Mouse (Mus musculus) layer of hippocampus, postnatal 10 days (tissue): ENCODE measurements around the gene Nrxn1. TPM values are rescaled to one million over a fixed set of nuclear protein-coding genes. Genes with fewer than 3 reads are reported as not detected.

Experiments used
- DNase-seq, 2 experiments: peaks; one replicate each; pipeline ENCODE4 v3.0.0; 2021; ENCODE audit warnings: low spot score in 2 of 2
- long read RNA-seq: library from polyadenylated mRNA; stranded (forward); transcript quantifications from one replicate; pipeline ENCODE4 v2.0.0, GENCODE M21; 2023
- total RNA-seq, 2 experiments: library from RNA; stranded (reverse); gene quantifications; 2 replicates each; pipeline ENCODE4 v1.2.3; 2021

Nrxn1 gene
- 100 to 1,000 TPM; 525 to 620 TPM for total RNA-seq
- long read RNA-seq, transcript Nrxn1-225 (3 exons, 2,280 nt), result minor isoform, 8 of 99 reads
- long read RNA-seq, transcript Nrxn1-204 (6 exons, 3,414 nt), result minor isoform, 11 of 99 reads
- long read RNA-seq, transcript Nrxn1-215 (3 exons, 1,439 nt), result major isoform, 16 of 99 reads
- long read RNA-seq, transcript Nrxn1-217 (7 exons, 3,021 nt), result minor isoform, 7 of 99 reads
- long read RNA-seq, partial matches to known transcripts, result 8 of 99 reads
- long read RNA-seq, other reads (novel, unspliced or antisense), result 46 of 99 reads

DNA sequence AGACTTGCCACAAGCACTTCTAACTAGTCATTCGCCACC, at the start of gene Nrxn1:
Gene Nrxn1, minus strand, starts transcription at position 30 of the 39 bp plus-strand sequence.
- DNase-seq, result no peak

- DNase-seq, result no peak
Observed at GRCm38 (mm10) chr17:91136859-91137258, 44.0 kb upstream of the Nrxn1 start.

DNA sequence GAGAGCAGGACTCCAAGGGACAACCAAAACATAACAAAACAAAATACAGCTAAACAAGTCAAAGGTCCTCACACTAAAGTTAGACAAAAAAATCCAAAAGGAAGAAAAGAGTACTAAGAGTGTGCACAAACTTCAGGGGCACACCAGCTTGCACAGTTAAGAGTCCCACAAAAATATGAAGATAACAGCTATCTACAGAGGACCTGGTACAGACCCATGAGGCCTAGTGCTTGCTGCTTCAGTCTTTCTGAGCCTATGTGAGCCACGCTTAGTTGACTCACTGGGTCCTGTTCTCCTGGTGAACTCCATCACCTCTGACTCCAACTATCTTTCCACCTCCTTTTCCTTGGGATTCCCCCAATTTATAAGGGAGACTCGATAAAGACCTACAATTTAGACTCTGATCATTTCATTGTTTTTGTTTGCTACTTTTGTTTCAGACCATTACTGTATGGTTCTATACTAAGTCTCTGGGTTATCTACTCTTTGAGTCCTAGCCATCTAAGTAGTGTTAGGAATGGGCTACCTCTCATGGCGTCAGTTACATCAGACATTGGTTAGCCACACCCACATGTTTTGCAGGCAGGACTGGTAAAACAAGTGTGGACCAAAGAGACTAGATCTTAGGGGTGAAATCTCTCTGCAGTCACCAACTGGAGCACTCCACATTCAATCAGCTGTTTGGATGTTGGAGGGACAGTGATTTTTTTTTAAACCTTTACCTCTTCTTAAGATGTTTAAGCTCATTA, 20.2 kb upstream of the Nrxn1 start:
- no peak for DNase-seq

DNA sequence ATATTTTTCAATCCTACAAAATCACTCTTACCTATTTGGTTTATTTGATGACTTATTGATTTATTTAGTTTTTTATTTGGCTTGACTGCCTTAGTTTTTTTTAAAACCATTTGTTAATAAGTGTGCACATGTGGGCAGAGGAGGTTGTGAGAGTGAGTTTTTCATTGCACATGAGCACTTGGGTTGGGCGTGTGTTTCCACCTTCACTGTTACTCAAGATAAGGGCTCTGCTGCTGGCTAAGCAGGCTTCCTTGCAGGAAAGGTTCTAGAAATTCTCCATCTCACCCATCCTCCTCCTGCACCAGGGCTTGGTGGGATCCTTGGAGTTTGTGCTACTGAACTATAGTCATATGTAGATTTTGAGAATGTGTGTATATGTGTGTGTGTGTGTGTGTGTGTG, 19.2 kb upstream of the Nrxn1 start:
- no peak for DNase-seq

DNA sequence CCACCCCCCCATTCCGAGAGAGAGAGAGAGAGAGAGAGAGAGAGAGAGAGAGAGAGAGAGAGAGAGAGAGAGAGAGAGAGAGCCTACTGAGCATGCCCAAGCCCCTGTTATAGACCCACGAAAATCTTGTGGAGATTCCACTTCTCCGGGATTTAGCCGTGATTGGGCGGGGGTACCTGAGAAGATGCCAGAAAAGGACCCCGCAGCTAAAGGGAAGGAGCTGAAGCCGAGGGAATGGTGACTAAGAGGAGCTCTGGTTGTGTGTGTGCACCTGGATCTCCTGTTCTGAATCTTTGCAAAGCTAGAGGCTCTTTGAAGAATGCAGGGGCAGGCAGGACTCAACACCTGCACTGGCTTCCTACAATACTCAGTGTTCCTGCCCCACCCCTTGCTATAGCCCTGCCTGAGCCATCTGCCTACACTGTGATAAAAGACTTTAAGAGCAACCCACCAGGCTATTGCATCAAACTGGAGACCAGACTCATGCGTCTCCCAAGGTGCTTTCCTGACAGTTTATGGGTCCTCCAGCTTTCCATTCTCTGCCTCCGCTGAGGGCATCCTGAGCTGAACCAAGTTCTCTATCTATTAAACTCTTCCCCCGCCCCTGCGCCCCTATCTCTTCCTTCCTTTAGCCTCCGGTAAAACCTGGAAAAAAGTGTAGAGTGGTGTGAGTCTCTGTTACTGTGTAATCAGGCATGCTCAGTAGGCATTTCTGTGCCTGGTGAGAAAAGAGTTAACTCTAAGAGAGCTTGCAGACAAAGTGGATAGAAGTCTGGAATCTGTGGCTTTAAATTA, 407 bp upstream of the Nrxn1 start:
- DNase-seq, result peak; percentile 59 to 72

DNA sequence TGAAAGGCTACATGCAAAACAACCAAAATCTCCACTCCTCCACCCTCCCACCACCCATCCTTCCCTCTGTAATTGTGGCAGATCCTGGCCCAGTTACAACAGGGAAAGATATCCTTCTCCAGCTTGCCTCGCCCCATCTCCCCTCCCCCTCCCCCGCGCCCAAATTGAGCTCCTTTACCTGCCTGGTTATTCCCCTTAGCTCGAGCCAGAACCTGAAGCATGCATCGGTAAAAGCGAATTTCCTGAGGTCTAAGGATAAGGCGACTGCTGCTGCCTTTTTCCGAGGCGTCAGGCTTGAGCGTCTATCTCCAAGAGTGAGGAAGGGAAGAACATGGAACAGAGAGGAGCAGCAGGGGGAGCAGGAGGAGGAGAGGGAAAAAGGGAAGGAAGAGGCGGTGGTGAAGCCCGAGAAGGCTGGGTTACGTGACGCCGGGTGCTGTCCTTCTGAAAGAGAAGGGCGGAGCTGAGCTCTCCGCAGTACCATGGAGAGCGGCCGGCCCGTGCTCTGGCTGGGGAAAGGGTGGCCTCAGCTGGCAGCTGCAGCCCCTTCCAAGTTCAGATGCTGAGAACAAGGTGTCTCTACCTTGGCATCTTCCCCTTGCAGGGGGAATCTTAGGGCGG, 340 bp downstream of the Nrxn1 start:
- peak; percentile 81 to 85 for DNase-seq

DNA sequence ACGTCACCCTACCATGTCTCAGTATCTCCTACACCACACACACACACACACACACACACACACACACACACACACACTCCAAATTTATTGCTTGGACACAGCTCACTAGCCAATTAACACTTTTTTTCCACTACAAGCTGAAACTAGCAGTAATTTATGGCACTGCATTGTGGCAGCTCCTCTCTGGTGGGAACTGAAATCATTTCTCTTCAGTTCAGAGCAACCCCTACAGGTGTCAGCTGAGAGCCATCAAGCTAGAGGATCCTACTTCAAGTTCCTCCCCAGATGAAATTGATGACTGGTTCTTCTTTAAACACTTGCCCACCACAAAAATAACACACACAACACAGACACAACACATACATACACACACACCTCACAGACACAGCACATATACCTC, 2.2 kb downstream of the Nrxn1 start:
- peak; percentile 21 to 34 for DNase-seq

DNA sequence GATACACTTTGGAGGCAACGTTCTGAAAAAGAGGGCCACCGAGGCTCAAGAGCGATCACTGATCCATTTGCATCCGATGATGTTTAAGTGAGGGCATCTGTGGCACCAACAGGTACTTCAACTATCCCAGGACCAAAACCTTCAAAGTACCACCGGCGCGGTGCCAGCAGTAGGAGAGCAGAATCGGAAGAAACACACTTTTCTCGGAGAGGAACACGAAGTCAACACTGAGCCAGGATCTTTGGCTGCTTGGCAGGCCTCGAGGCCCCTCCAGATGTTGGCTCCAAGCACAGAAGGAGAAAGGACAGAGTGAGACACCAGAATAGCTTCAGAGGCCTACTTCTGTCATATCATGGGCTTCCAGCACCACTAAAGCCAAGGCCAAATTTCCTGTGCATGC, 3.9 kb downstream of the Nrxn1 start:
- no peak for DNase-seq

- DNase-seq, result no peak
Observed at GRCm38 (mm10) chr17:91088037-91088715, 4.7 kb downstream of the Nrxn1 start.

DNA sequence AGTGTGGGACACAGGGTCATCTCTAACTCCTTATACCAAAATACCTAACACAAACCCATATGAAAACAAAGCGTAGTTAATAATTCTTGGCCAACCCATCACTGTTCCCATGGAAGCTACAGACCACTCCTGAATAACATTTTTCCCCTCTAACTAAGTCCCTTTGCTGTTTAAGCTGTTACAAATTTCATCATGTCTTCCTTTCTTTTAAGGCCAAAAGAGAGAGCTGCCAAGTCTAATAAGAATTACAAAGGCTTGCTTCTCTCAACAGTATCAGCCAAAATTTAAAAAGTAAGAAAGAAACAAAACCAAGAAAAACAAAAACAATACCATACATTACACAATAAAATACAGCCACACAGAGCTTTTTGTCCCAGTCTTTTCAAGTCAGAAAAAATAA, 6.5 kb downstream of the Nrxn1 start:
- DNase-seq, result no peak

GRCm38 (mm10) chr17:91085416-91085815, 7.5 kb downstream of the Nrxn1 start:
- DNase-seq, result no peak

GRCm38 (mm10) chr17:91079096-91079495, 13.8 kb downstream of the Nrxn1 start:
- DNase-seq, result no peak

DNA sequence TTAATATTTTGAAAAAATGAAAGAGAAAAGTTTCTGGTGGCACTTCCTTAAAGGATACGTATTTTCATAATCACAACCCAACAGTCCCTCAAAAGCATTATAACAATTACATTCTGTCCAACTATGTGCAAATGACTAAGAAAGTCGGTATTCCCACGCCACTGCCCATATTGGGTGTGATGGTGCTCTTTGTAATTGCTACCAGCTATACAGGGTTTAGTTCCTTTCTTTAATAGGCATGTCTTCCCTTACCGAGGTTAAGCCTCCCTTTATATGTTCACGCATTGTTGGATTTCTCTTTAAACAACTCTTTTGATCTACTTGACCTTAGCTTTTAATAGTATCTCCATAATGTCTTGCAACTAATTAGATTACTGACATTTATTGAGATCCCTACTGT, 18.1 kb downstream of the Nrxn1 start:
- DNase-seq, result no peak

GRCm38 (mm10) chr17:91033466-91033865, 59.4 kb downstream of the Nrxn1 start:
- DNase-seq, result no peak

GRCm38 (mm10) chr17:91025061-91025623, 67.7 kb downstream of the Nrxn1 start:
- no peak for DNase-seq

DNA sequence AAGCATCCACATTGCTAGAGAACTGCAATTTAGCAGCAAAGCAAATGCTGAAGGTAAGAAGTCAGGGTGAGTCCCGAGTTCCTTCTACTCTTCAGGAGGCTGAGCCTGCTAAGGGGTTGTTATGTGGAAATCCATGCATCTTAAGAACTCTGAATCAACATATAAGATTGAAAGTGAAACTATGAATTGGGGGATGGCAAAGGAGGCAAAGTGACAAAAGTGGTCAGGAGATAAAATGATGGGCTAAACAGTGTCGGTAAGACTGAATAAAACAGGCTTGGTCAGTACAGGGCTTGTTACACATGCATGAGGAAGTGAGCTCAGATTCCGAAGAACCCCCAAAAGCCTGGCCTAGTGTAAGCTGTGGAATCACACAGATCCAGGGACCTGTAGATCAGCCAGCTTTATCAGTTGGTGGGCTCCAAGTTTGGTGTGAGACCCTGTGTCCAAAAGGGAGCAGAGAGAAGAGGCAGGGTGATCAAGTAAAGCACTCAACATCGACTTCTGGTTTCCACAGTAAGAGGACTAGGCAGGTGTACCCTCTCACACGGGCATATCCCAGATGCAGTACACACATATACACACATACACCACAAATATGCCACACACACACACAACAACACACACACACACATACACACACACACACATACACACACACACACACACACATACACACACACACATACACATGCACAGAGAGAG, 85.3 kb downstream of the Nrxn1 start:
- no peak for DNase-seq

GRCm38 (mm10) chr17:91000389-91000788, 92.5 kb downstream of the Nrxn1 start:
- no peak for DNase-seq

GRCm38 (mm10) chr17:90999667-91000154, 93.2 kb downstream of the Nrxn1 start:
- peak; percentile 33 to 47 for DNase-seq

- DNase-seq, result no peak
Observed at GRCm38 (mm10) chr17:90997714-90998113, 95.2 kb downstream of the Nrxn1 start.

- DNase-seq, result no peak
Observed at GRCm38 (mm10) chr17:90995436-90995835, 97.4 kb downstream of the Nrxn1 start.

DNA sequence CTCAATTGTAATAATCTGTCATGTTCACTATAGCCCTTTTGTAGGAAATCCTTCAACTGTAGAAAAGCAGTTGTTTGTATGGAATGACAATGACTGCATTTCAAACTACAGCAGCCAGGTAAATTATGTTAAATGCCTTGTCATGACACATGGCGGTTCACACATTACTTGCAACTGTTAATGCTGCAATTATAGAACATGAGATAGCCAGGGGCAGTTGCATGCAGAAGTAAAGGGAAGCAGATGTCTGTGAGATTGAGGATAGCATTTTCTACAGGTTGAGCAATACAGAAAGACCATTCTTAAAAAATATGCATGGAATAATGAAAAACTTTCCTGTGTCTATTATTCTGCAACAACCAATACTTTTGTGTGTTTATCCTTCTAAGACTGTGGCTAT, 98.6 kb downstream of the Nrxn1 start:
- DNase-seq, result no peak
